Mouse (Mus musculus) kidney, postnatal 0 days (tissue): Measurements from ENCODE around the gene Mfap1b. TPM values are rescaled to one million over a fixed set of nuclear protein-coding genes. Genes with fewer than 3 reads are reported as not detected.

Source experiments
- ATAC-seq: fragments of 200-750 bp; cut with Nextera tagmentation; replicated peaks from 2 replicates; pipeline ENCODE4 v1.8.0; 2017; ENCODE audit warnings: low read depth, moderate number of reproducible peaks, moderate TSS enrichment, moderate library complexity; ENCODE audit not compliant: low FRiP score
- DNase-seq: peaks from one replicate; pipeline ENCODE4 v3.0.0-alpha.2; 2016; ENCODE audit warnings: low spot score
- H3K27ac ChIP-seq: fragments of 300-500 bp; sonication (generic); 2 replicates; pipeline ENCODE4 v1.5.1; 2014; ENCODE audit warnings: mild to moderate bottlenecking
- H3K27me3 ChIP-seq: fragments of 300-500 bp; sonication (generic); 2 replicates; pipeline ENCODE4 v1.6.1; 2014; ENCODE audit warnings: low read length, mixed read lengths; ENCODE audit not compliant: insufficient read depth
- H3K36me3 ChIP-seq: fragments of 300-500 bp; sonication (generic); 2 replicates; pipeline ENCODE4 v1.6.1; 2014; ENCODE audit warnings: low read length, mixed read lengths; ENCODE audit not compliant: insufficient read depth
- H3K4me1 ChIP-seq: fragments of 300-500 bp; sonication (generic); replicated peaks from 2 replicates; pipeline ENCODE4 v1.6.1; 2014; ENCODE audit warnings: antibody characterized with exemption, low read length, mixed read lengths; ENCODE audit not compliant: insufficient read depth
- H3K4me2 ChIP-seq: fragments of 300-500 bp; sonication (generic); 2 replicates; pipeline ENCODE4 v1.6.1; 2014; ENCODE audit warnings: mild to moderate bottlenecking, low read length, moderate library complexity, mixed read lengths
- H3K4me3 ChIP-seq: fragments of 300-500 bp; sonication (generic); replicated peaks from 2 replicates; pipeline ENCODE4 v1.5.1; 2014; ENCODE audit warnings: low read depth, low read length
- H3K9ac ChIP-seq: fragments of 300-500 bp; sonication (generic); 2 replicates; pipeline ENCODE4 v1.6.1; 2014; ENCODE audit warnings: low read depth, low read length
- H3K9me3 ChIP-seq: fragments of 300-500 bp; sonication (generic); replicated peaks from 2 replicates; pipeline ENCODE4 v1.6.1; 2016; ENCODE audit warnings: low read length, inconsistent platforms, mixed read lengths
- CTCF ChIP-seq: IDR thresholded peaks from 2 replicates; pipeline ENCODE4 v1.5.1; 2016; ENCODE audit warnings: antibody characterized with exemption, low read depth, mild to moderate bottlenecking, moderate library complexity
- WGBS: fragments of 180-500 bp; shearing (Covaris S2); extraction: QIAGEN DNeasy Blood & Tissue Kit; methylation state at CpG from one replicate; pipeline ENCODE4 v1.1.7; 2014; 5-methylcytosine and 5-hydroxymethylcytosine counted together
- polyA plus RNA-seq: library from polyadenylated mRNA; unstranded; fragments of >200 nt; fragmentation: Nextera tagmentation; extraction: Ambion mirVana; gene quantifications from 2 replicates; pipeline ENCODE4 v1.2.1, GENCODE M21; 2015

The Mfap1b gene
- polyA plus RNA-seq, 1 experiment from 2014 or later: 43.2 TPM

DNA sequence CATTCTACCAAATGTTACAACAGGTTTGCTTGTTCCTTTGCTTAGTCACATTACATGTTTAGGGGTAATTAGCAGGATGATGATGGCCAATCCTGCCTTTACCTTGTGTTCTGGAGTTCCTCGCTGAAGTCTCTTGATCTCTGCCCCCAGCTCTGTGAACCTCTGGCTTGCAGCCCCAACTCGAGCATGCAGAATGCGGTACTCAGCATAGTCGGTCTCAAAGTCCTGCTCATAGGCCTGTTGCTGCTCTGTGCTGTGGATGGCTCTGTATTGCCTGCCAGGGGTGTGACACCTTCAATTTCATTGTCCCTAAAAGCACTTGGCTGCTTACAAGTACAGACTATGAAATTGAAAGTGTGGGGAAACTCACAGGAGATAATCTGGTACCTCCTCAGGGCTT is 34.1 kb downstream of the Mfap1b start:
- Histone ChIP-seq H3K4me1 (peaks cover 13% of the 10 kb centered on the region), H3K36me3 (peaks cover 27% of the 10 kb centered on the region; the same call in 1 of the 2 replicates), H3K27ac (no peak overlapping the region), H3K4me3 (no peak overlapping the region), H3K27me3 (no peaks in the 10 kb centered on the region), H3K9me3 (no peaks in the 10 kb centered on the region), H3K4me2 (no peak overlapping the region), H3K9ac (no peak overlapping the region)
- 67% methylated on average over 4 of the region's 4 CpGs for WGBS
- ATAC-seq (peak; percentile 58; the same call in 1 of the 2 replicates), DNase-seq (no peak)
- no peak for TF ChIP-seq CTCF

DNA sequence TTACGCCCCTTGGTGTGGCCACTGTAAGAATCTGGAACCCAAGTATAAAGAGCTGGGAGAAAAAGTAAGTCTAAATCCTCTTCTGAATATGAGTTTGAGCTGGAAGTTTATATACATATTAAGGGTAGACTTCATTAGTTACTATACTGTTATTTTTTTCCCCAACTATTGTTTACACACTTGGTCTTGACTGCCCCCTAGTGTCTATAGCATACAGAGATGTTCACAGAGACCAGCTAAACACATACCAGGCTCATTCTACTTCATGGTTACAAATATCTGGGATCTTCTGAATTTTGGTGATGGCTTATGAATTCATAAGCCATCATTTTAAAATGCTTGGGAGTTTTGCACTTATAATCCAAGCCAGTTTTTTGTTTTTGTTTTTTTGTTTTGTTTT is 39.0 kb downstream of the Mfap1b start:
- peak; percentile 61 for TF ChIP-seq CTCF
- peaks cover 70% of the 10 kb centered on the region for H3K36me3 ChIP-seq
- H3K9ac ChIP-seq: no peak overlapping the region
- no peaks in the 10 kb centered on the region for H3K9me3 ChIP-seq
- 91% methylated on average over 1 of the region's 1 CpGs for WGBS
- H3K4me3 ChIP-seq: no peak overlapping the region
- DNase-seq (peak; percentile 74), ATAC-seq (no peak)
- H3K27me3 ChIP-seq: no peaks in the 10 kb centered on the region
- no peaks in the 10 kb centered on the region for H3K4me1 ChIP-seq
- H3K27ac ChIP-seq: no peak overlapping the region
- no peak overlapping the region for H3K4me2 ChIP-seq

DNA sequence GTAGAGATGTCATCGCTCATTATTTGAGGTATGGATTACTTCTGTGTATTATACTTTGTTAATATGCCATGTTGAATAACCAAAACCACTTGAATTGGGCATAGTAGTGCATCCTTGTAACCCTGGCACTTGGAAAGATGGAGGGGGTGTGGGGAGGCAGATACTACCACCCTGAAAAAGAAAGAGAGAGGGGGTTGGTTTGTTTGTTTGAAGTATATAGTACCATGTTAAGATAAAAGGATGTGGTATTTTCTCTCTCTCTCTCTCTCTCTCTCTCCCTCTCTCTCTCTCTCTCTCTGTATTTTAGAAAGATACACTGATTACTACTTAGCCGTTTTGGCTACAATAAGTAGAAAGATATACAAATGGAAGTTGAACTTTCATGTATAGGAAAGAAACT is 48.0 kb downstream of the Mfap1b start:
- Histone ChIP-seq H3K4me2 (no peak overlapping the region), H3K27ac (no peak overlapping the region), H3K4me1 (no peaks in the 10 kb centered on the region), H3K27me3 (no peaks in the 10 kb centered on the region), H3K4me3 (no peak overlapping the region), H3K36me3 (peaks cover 47% of the 10 kb centered on the region), H3K9ac (no peak overlapping the region), H3K9me3 (no peaks in the 10 kb centered on the region)
- TF ChIP-seq CTCF: no peak
- WGBS: 100% methylated on average over 2 of the region's 2 CpGs
- no peak for ATAC-seq
- DNase-seq: no peak

- H3K36me3 ChIP-seq: peaks cover 42% of the 10 kb centered on the region; the same call in 1 of the 2 replicates
- no peak for ATAC-seq
Observed at GRCm38 (mm10) chr2:121423166-121423565, 50.7 kb downstream of the Mfap1b start.

GRCm38 (mm10) chr2:121418476-121418875 is 55.4 kb downstream of the Mfap1b start:
- ATAC-seq (no peak), DNase-seq (no peak)
- TF ChIP-seq CTCF: no peak
- 83% methylated on average over 3 of the region's 3 CpGs for WGBS
- no peak overlapping the region for H3K27ac ChIP-seq
- peaks cover 15% of the 10 kb centered on the region; the same call in 1 of the 2 replicates for H3K4me1 ChIP-seq
- peaks cover 26% of the 10 kb centered on the region; the same call in 1 of the 2 replicates for H3K36me3 ChIP-seq
- no peak overlapping the region for H3K9ac ChIP-seq
- H3K27me3 ChIP-seq: no peaks in the 10 kb centered on the region
- H3K4me2 ChIP-seq: no peak overlapping the region
- no peaks in the 10 kb centered on the region for H3K9me3 ChIP-seq
- no peak overlapping the region for H3K4me3 ChIP-seq

More at GRCm38 (mm10) chr2:121423166-121423565, 50.7 kb downstream of the Mfap1b start:
- DNase-seq: no peak
- no peak for TF ChIP-seq CTCF
- H3K4me2 ChIP-seq: no peak overlapping the region
- H3K4me1 ChIP-seq: no peaks in the 10 kb centered on the region
- no peak overlapping the region for H3K4me3 ChIP-seq
- no peak overlapping the region for H3K9ac ChIP-seq
- no peaks in the 10 kb centered on the region for H3K9me3 ChIP-seq
- WGBS: 87% methylated on average over 2 of the region's 2 CpGs
- no peak overlapping the region for H3K27ac ChIP-seq
- H3K27me3 ChIP-seq: no peaks in the 10 kb centered on the region

DNA sequence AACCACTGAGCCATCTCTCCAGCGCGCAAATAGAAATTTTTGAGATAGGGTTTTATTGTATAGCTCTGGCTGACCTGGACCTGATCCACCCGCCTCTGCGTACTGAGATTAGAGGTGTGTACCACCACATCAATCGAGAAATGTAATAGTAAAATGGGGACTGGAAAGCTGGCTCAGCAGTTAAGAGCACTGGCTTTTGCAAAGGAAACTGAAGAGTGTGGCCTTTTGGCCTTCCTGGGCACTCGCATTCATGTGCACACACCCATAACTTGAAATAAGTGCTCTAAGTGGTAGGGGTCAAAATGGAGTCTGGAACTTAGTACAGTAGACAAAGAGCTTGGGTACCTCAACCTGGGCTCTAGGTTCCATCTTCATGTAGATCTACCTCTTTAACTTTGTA is 57.5 kb downstream of the Mfap1b start:
- Histone ChIP-seq H3K27me3 (no peaks in the 10 kb centered on the region), H3K9me3 (no peaks in the 10 kb centered on the region), H3K4me1 (peaks cover 15% of the 10 kb centered on the region; the same call in 1 of the 2 replicates), H3K4me2 (no peak overlapping the region), H3K36me3 (peaks cover 17% of the 10 kb centered on the region; the same call in 1 of the 2 replicates), H3K9ac (no peak overlapping the region), H3K27ac (no peak overlapping the region), H3K4me3 (no peak overlapping the region)
- DNase-seq (no peak), ATAC-seq (no peak)
- no peak for TF ChIP-seq CTCF
- WGBS: 82% methylated on average over 6 of the region's 6 CpGs

DNA sequence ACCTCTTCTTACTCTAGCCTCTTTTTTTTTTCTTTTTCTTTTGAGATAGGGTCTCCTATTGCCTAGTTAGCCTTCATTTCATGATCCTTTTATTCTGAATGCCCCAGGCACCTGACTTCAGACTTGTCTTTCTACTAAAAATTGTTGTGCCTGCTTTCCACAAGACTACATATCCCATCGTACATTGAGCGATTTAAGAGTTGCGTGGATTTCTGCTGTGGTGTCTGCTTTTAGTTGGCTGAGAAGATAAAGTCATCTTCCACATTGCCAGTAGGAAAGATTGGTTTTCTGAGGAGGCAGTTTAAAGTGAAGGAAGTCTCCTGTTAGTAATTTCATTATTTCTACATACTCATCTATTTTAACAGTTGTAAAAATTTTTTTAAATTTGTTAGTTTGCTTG is 58.3 kb downstream of the Mfap1b start:
- Histone ChIP-seq H3K4me3 (0 out of 2 replicates have a peak overlapping the region, but pooled peaks have one; percentile 11), H3K9ac (no peak overlapping the region), H3K36me3 (peaks cover 17% of the 10 kb centered on the region; the same call in 1 of the 2 replicates), H3K27ac (no peak overlapping the region), H3K27me3 (no peaks in the 10 kb centered on the region), H3K4me1 (peaks cover 15% of the 10 kb centered on the region; the same call in 1 of the 2 replicates), H3K4me2 (peak overlapping the region; percentile 67), H3K9me3 (no peaks in the 10 kb centered on the region)
- no peak for TF ChIP-seq CTCF
- WGBS: 66% methylated on average over 3 of the region's 3 CpGs
- ATAC-seq (no peak), DNase-seq (no peak)
